ENCODE assay signal across 8 mouse cellular contexts in the genomic region with DNA sequence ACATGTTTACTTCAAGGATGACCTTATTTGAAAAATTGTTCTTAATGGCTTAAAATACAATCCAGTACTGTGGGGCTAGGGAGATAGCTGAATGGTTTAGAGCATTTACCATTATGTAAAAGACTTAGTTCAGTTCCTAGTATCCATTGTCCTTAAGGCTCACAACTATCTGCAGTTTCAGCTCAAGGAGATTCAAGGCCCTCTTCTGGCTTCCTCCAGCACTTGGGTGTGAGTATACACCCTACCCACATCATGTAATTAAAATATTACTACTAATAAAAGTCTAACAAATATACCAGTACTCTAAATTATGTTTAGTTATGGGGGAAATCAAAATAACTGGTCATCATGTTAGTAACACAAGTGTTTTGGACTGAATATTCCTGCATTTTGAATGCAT. TPM values are rescaled to one million over a fixed set of nuclear protein-coding genes. Genes with fewer than 3 reads are reported as not detected.
DNase-seq lines count a peak whose midpoint lies in the region; ATAC-seq and TF ChIP-seq lines count a peak whose summit lies in the region.

No protein-coding gene starts in this region.

- peak overlapping the region; percentile 77 for H3K4me3 ChIP-seq in heart, embryonic 11.5 days (ENCODE audit: low read depth, low read length)
- H3K4me3 ChIP-seq in G1E (ENCODE audit: low read depth, low read length): peak overlapping the region; percentile 78
- H3K4me3 ChIP-seq in hindbrain, embryonic 10.5 days: peak overlapping the region; percentile 84
- H3K4me3 ChIP-seq in midbrain, embryonic 10.5 days: peak overlapping the region; percentile 78

- no peak overlapping the region for H3K9ac ChIP-seq in heart, embryonic 11.5 days (ENCODE audit: low read depth, low read length)

- intact Hi-C loops in heart, postnatal 36 days (cut with DNase I): loop anchor here (10.0 kb wide), 1 partner anchor 1023 kb away; a partner anchor contains a TSS

- no peaks in the 10 kb centered on the region for H3K4me1 ChIP-seq in heart, embryonic 11.5 days (ENCODE audit: control insufficient read depth, insufficient read depth, low read length)
- peaks cover 31% of the 10 kb centered on the region for H3K4me1 ChIP-seq in G1E (ENCODE audit: insufficient read depth, low read depth, low read length)
- H3K4me1 ChIP-seq in hindbrain, embryonic 10.5 days (replicated peaks): peaks cover 18% of the 10 kb centered on the region
- peaks cover 23% of the 10 kb centered on the region for H3K4me1 ChIP-seq in midbrain, embryonic 10.5 days

- DNase-seq in heart, postnatal 36 days: no peak
- DNase-seq in G1E (ENCODE audit: low spot score): no peak
- DNase-seq in hindbrain, embryonic 10.5 days (ENCODE audit: low spot score): no peak
- DNase-seq in midbrain, embryonic 10.5 days (ENCODE audit: low spot score): no peak
- DNase-seq in adrenal gland, adult 2 months: no peak
- DNase-seq in cerebellum, adult 11-12 months: no peak

- H3K27ac ChIP-seq in heart, embryonic 11.5 days (ENCODE audit: low read depth, low read length): no peak overlapping the region
- H3K27ac ChIP-seq in hindbrain, embryonic 10.5 days: no peak overlapping the region
- peak overlapping the region; percentile 18; the same call in 1 of the 2 replicates for H3K27ac ChIP-seq in midbrain, embryonic 10.5 days (replicated peaks)

- H3K9me3 ChIP-seq in heart, embryonic 11.5 days (replicated peaks; ENCODE audit: control insufficient read depth, low read length): no peaks in the 10 kb centered on the region
- no peaks in the 10 kb centered on the region for H3K9me3 ChIP-seq in G1E (replicated peaks)
- no peaks in the 10 kb centered on the region for H3K9me3 ChIP-seq in hindbrain, embryonic 10.5 days
- no peaks in the 10 kb centered on the region for H3K9me3 ChIP-seq in midbrain, embryonic 10.5 days (replicated peaks)

- H3K27me3 ChIP-seq in heart, embryonic 11.5 days (ENCODE audit: control insufficient read depth, insufficient read depth, low read length): no peaks in the 10 kb centered on the region
- H3K27me3 ChIP-seq in G1E (ENCODE audit: insufficient read depth, low read length): no peaks in the 10 kb centered on the region
- no peaks in the 10 kb centered on the region for H3K27me3 ChIP-seq in hindbrain, embryonic 10.5 days (ENCODE audit: insufficient read depth, poor library complexity, severe bottlenecking)
- H3K27me3 ChIP-seq in midbrain, embryonic 10.5 days (ENCODE audit: low read depth, poor library complexity, severe bottlenecking): no peaks in the 10 kb centered on the region

- peak overlapping the region; percentile 76 for H3K4me2 ChIP-seq in heart, embryonic 11.5 days

- no peak for TF ChIP-seq CTCF in G1E (IDR thresholded peaks at IDR 0.05; ENCODE audit: low read depth, low read length)

- peaks cover 6% of the 10 kb centered on the region; the same call in 1 of the 2 replicates for H3K36me3 ChIP-seq in heart, embryonic 11.5 days (ENCODE audit: control insufficient read depth, insufficient read depth, low read length)
- peaks cover 42% of the 10 kb centered on the region for H3K36me3 ChIP-seq in G1E (replicated peaks)
- H3K36me3 ChIP-seq in hindbrain, embryonic 10.5 days: peaks cover 45% of the 10 kb centered on the region
- peaks cover 46% of the 10 kb centered on the region for H3K36me3 ChIP-seq in midbrain, embryonic 10.5 days

- no peak for ATAC-seq in heart, embryonic 11.5 days (replicated peaks; ENCODE audit: insufficient number of reproducible peaks, low FRiP score, low TSS enrichment)
- ATAC-seq in G1E (ENCODE audit: extremely low read depth, insufficient number of reproducible peaks, low FRiP score, poor library complexity, severe bottlenecking): no peak
- no peak for ATAC-seq in granulocyte monocyte progenitor cell, adult 5-6 weeks (replicated peaks; ENCODE audit: poor library complexity, severe bottlenecking)

RNA-seq across cellular contexts. Expression of a gene that starts 1.0 kb away (rescaled TPM):
- polyA plus RNA-seq in heart, embryonic 11.5 days (2014; fragmentation: Nextera tagmentation; extraction: Ambion mirVana): 56.4 and 57.5 TPM in 2 replicates
- 10 to 100 TPM; 20.7 to 21.3 TPM for total RNA-seq in heart, postnatal 36 days (2021)
- total RNA-seq in G1E (2014; fragmentation: Nextera tagmentation) (65.3 and 67.5 TPM in 2 replicates), G1E (2017) (24.2 and 26.2 TPM in 2 replicates)
- 5.9 and 7.0 TPM in 2 replicates for polyA plus RNA-seq in G1E (2012)
- 47.9 and 59.4 TPM in 2 replicates for polyA plus RNA-seq in hindbrain, embryonic 10.5 days (2016; fragmentation: Nextera tagmentation; extraction: Ambion mirVana)
- polyA plus RNA-seq in midbrain, embryonic 10.5 days (2016; fragmentation: Nextera tagmentation; extraction: Ambion mirVana): 56.1 and 64.6 TPM in 2 replicates
- 10 to 100 TPM; 15.3 to 17.9 TPM for total RNA-seq in adrenal gland, adult 2 months (2021)
- 23.2 and 31.7 TPM in 2 replicates for polyA plus RNA-seq in adrenal gland, adult 2 months (2012; rRNA removed)
- total RNA-seq in granulocyte monocyte progenitor cell, adult 5-6 weeks (2014; fragmentation: Nextera tagmentation): 38.3 and 40.7 TPM in 2 replicates
- 33.4 and 35.5 TPM in 2 replicates for total RNA-seq in granulocyte monocyte progenitor cell, adult 5-6 weeks (2017)

RNA-seq across cellular contexts. Expression of a gene that starts 1.2 kb away (rescaled TPM):
- 15.8 and 16.9 TPM in 2 replicates for polyA plus RNA-seq in heart, embryonic 11.5 days (2014; fragmentation: Nextera tagmentation; extraction: Ambion mirVana)
- 10 to 100 TPM; 11.1 to 12.8 TPM for total RNA-seq in heart, postnatal 36 days (2021)
- total RNA-seq in G1E (2014; fragmentation: Nextera tagmentation): 68.8 and 70.1 TPM in 2 replicates
- 26.1 and 28.9 TPM in 2 replicates for total RNA-seq in G1E (2017)
- polyA plus RNA-seq in G1E (2012): 4.8 and 6.4 TPM in 2 replicates
- polyA plus RNA-seq in hindbrain, embryonic 10.5 days (2016; fragmentation: Nextera tagmentation; extraction: Ambion mirVana): 19.9 and 21.2 TPM in 2 replicates
- 22.5 and 24.7 TPM in 2 replicates for polyA plus RNA-seq in midbrain, embryonic 10.5 days (2016; fragmentation: Nextera tagmentation; extraction: Ambion mirVana)
- total RNA-seq in adrenal gland, adult 2 months (2021): 10 to 100 TPM; 13.3 to 19.4 TPM
- polyA plus RNA-seq in adrenal gland, adult 2 months (2012; rRNA removed): 3.4 and 9.2 TPM in 2 replicates
- 11.5 and 17.5 TPM in 2 replicates for total RNA-seq in granulocyte monocyte progenitor cell, adult 5-6 weeks (2014; fragmentation: Nextera tagmentation)
- 7.0 and 10.6 TPM in 2 replicates for total RNA-seq in granulocyte monocyte progenitor cell, adult 5-6 weeks (2017)

RNA-seq across cellular contexts. Expression of a gene that starts 15.3 kb away (rescaled TPM):
- polyA plus RNA-seq in heart, embryonic 11.5 days (2014; fragmentation: Nextera tagmentation; extraction: Ambion mirVana): 81.8 and 82.9 TPM in 2 replicates
- 1 to 10 TPM; 6.3 to 9.2 TPM for total RNA-seq in heart, postnatal 36 days (2021)
- total RNA-seq in G1E (2014; fragmentation: Nextera tagmentation) (65.6 and 102 TPM in 2 replicates), G1E (2017) (125 and 159 TPM in 2 replicates)
- polyA plus RNA-seq in G1E (2012): 7.6 and 12.8 TPM in 2 replicates
- polyA plus RNA-seq in hindbrain, embryonic 10.5 days (2016; fragmentation: Nextera tagmentation; extraction: Ambion mirVana): 94.6 and 112 TPM in 2 replicates
- 105 and 118 TPM in 2 replicates for polyA plus RNA-seq in midbrain, embryonic 10.5 days (2016; fragmentation: Nextera tagmentation; extraction: Ambion mirVana)
- total RNA-seq in adrenal gland, adult 2 months (2021): 10 to 100 TPM in 1 of 2 experiments, 1 to 10 TPM in 1; 9.3 to 11.5 TPM
- polyA plus RNA-seq in adrenal gland, adult 2 months (2012; rRNA removed): 1.2 and 1.4 TPM in 2 replicates
- total RNA-seq in granulocyte monocyte progenitor cell, adult 5-6 weeks (2014; fragmentation: Nextera tagmentation): 64.6 and 67.6 TPM in 2 replicates
- 51.4 and 74.2 TPM in 2 replicates for total RNA-seq in granulocyte monocyte progenitor cell, adult 5-6 weeks (2017)

RNA-seq across cellular contexts. Expression of a gene that starts 30.0 kb away (rescaled TPM):
- 17.3 and 17.8 TPM in 2 replicates for polyA plus RNA-seq in heart, embryonic 11.5 days (2014; fragmentation: Nextera tagmentation; extraction: Ambion mirVana)
- 10 to 100 TPM; 16.6 to 17.1 TPM for total RNA-seq in heart, postnatal 36 days (2021)
- total RNA-seq in G1E (2014; fragmentation: Nextera tagmentation) (45.3 and 49.5 TPM in 2 replicates), G1E (2017) (30.8 and 33.8 TPM in 2 replicates)
- polyA plus RNA-seq in G1E (2012): 6.4 and 6.7 TPM in 2 replicates
- polyA plus RNA-seq in hindbrain, embryonic 10.5 days (2016; fragmentation: Nextera tagmentation; extraction: Ambion mirVana): 26.2 and 27.9 TPM in 2 replicates
- 29.0 and 32.8 TPM in 2 replicates for polyA plus RNA-seq in midbrain, embryonic 10.5 days (2016; fragmentation: Nextera tagmentation; extraction: Ambion mirVana)
- 10 to 100 TPM; 17.5 to 23.9 TPM for total RNA-seq in adrenal gland, adult 2 months (2021)
- 2.6 and 3.5 TPM in 2 replicates for polyA plus RNA-seq in adrenal gland, adult 2 months (2012; rRNA removed)
- total RNA-seq in granulocyte monocyte progenitor cell, adult 5-6 weeks (2014; fragmentation: Nextera tagmentation): 7.8 and 11.2 TPM in 2 replicates
- total RNA-seq in granulocyte monocyte progenitor cell, adult 5-6 weeks (2017): 4.8 and 7.9 TPM in 2 replicates

RNA-seq across cellular contexts. Expression of a gene that starts 55.8 kb away (rescaled TPM):
- 0.08 TPM in 1 of 2 replicates, not detected in the other for polyA plus RNA-seq in heart, embryonic 11.5 days (2014; fragmentation: Nextera tagmentation; extraction: Ambion mirVana)
- not detected for total RNA-seq in heart, postnatal 36 days (2021)
- total RNA-seq in G1E (2014; fragmentation: Nextera tagmentation) (not detected in 2 replicates), G1E (2017) (0.22 and 0.29 TPM in 2 replicates)
- polyA plus RNA-seq in G1E (2012): 0.01 TPM in 1 of 2 replicates, not detected in the other
- polyA plus RNA-seq in hindbrain, embryonic 10.5 days (2016; fragmentation: Nextera tagmentation; extraction: Ambion mirVana): 0.07 and 0.09 TPM in 2 replicates
- 0.16 and 0.22 TPM in 2 replicates for polyA plus RNA-seq in midbrain, embryonic 10.5 days (2016; fragmentation: Nextera tagmentation; extraction: Ambion mirVana)
- under 1 TPM in 1 of 2 experiments, not detected in 1; 0.12 TPM for total RNA-seq in adrenal gland, adult 2 months (2021)
- polyA plus RNA-seq in adrenal gland, adult 2 months (2012; rRNA removed): not detected in 2 replicates
- total RNA-seq in granulocyte monocyte progenitor cell, adult 5-6 weeks (2014; fragmentation: Nextera tagmentation): 0.15 and 0.19 TPM in 2 replicates
- 0.05 and 0.30 TPM in 2 replicates for total RNA-seq in granulocyte monocyte progenitor cell, adult 5-6 weeks (2017)
